Mouse (Mus musculus) erythroblast, embryonic 14.5 days (primary cell): ENCODE data around the gene Pisd.
"Not testable (repeated sequence)": the region's sequence is repeated elsewhere in the genome, so short reads cannot be mapped to it uniquely, and the experiment has no call there.

Experiments used
- GATA1 ChIP-seq: IDR thresholded peaks from 2 replicates; pipeline ENCODE4 v1.6.1; 2012; ENCODE audit warnings: low read length, inconsistent platforms, mixed read lengths
- TAL1 ChIP-seq: IDR thresholded peaks from 3 replicates; pipeline ENCODE4 v1.6.1; 2012; ENCODE audit warnings: low read length, inconsistent platforms, mixed read lengths

DNA sequence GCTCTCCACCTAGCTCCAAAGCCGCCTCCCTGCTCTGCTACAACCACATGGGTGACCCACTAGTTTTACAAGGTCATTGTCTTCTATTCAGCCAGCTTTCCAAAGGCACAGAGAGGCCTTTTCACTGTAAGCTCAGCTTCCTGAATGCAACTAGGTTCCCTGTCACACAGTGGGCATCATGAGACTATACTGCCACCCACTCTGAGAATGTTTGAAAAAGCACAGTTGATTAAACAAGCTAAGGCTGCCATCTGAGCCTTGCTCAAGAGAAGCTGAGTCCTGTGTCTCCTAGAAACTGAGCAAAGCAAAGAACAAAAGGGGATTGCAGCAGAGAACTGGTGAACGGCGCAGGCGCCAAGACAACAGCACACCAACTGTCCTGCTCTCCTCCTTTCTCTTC is 44.1 kb downstream of the Pisd start:
- TF ChIP-seq GATA1, TAL1: not testable (repeated sequence)
